Mouse (Mus musculus) intestine, postnatal 0 days (tissue): ENCODE results near the gene Cpxcr1. TPM values are rescaled to one million over a fixed set of nuclear protein-coding genes. Genes with fewer than 3 reads are reported as not detected.

Source experiments
- ATAC-seq: fragments of 200-750 bp; cut with Nextera tagmentation; 2 replicates; pipeline ENCODE4 v1.8.0; 2017; ENCODE audit warnings: mild to moderate bottlenecking, moderate TSS enrichment, moderate library complexity
- H3K27ac ChIP-seq: fragments of 300-500 bp; sonication (generic); 2 replicates; pipeline ENCODE4 v1.5.1; 2014; ENCODE audit warnings: mild to moderate bottlenecking, low read depth, low read length, moderate library complexity
- H3K27me3 ChIP-seq: fragments of 300-500 bp; sonication (generic); replicated peaks from 2 replicates; pipeline ENCODE4 v1.6.1; 2014; ENCODE audit warnings: low read length, mixed read lengths; ENCODE audit not compliant: control insufficient read depth, insufficient read depth
- H3K36me3 ChIP-seq: fragments of 300-500 bp; sonication (generic); 2 replicates; pipeline ENCODE4 v1.6.1; 2014; ENCODE audit warnings: mild to moderate bottlenecking, moderate library complexity; ENCODE audit not compliant: control insufficient read depth, insufficient read depth
- H3K4me1 ChIP-seq: fragments of 300-500 bp; sonication (generic); replicated peaks from 2 replicates; pipeline ENCODE4 v1.6.1; 2014; ENCODE audit warnings: antibody characterized with exemption, low read length, mixed read lengths; ENCODE audit not compliant: control insufficient read depth, insufficient read depth
- H3K4me2 ChIP-seq: fragments of 300-500 bp; sonication (generic); replicated peaks from 2 replicates; pipeline ENCODE4 v1.6.1; 2014; ENCODE audit warnings: low read depth, mild to moderate bottlenecking, moderate library complexity
- H3K4me3 ChIP-seq: fragments of 300-500 bp; sonication (generic); 2 replicates; pipeline ENCODE4 v1.5.1; 2014; ENCODE audit warnings: low read depth, low read length
- H3K9ac ChIP-seq: fragments of 300-500 bp; sonication (generic); 2 replicates; pipeline ENCODE4 v1.6.1; 2014; ENCODE audit warnings: mild to moderate bottlenecking, low read depth, low read length
- H3K9me3 ChIP-seq: fragments of 300-500 bp; sonication (generic); 2 replicates; pipeline ENCODE4 v1.6.1; 2016; ENCODE audit warnings: mixed run types; ENCODE audit not compliant: control insufficient read depth
- CTCF ChIP-seq: sonication (generic); IDR thresholded peaks from 2 replicates; pipeline ENCODE4 v1.5.1; 2016; ENCODE audit warnings: low read depth, mild to moderate bottlenecking, control low read depth, antibody characterized with exemption, moderate library complexity
- polyA plus RNA-seq: library from polyadenylated mRNA; unstranded; fragments of >200 nt; fragmentation: Nextera tagmentation; extraction: Ambion mirVana; gene quantifications from 2 replicates; pipeline ENCODE4 v1.2.1, GENCODE M21; 2015

The Cpxcr1 gene
- polyA plus RNA-seq, result not detected in 2 replicates

GRCm38 (mm10) chrX:116448644-116449043, at the start of gene Cpxcr1:
TSS of gene Cpxcr1 (plus strand) at chrX:116448944.
- Histone ChIP-seq H3K27me3 (no peaks in the 10 kb centered on the region), H3K9me3 (no peaks in the 10 kb centered on the region), H3K4me1 (no peaks in the 10 kb centered on the region), H3K27ac (no peak within 1 kb of the TSS), H3K36me3 (no peaks in the 10 kb centered on the region), H3K4me2 (no peak within 1 kb of the TSS), H3K9ac (no peak within 1 kb of the TSS), H3K4me3 (no peak within 1 kb of the TSS)
- TF ChIP-seq CTCF, result no peak
- no peak for ATAC-seq

Other genes with a start within 250 kb of the Cpxcr1 start
- gene H2afb2, start 232.2 kb downstream of the Cpxcr1 start, polyA plus RNA-seq, result not detected in 2 replicates